Mouse (Mus musculus): Measurements from ENCODE around the gene Zic5.

DNA sequence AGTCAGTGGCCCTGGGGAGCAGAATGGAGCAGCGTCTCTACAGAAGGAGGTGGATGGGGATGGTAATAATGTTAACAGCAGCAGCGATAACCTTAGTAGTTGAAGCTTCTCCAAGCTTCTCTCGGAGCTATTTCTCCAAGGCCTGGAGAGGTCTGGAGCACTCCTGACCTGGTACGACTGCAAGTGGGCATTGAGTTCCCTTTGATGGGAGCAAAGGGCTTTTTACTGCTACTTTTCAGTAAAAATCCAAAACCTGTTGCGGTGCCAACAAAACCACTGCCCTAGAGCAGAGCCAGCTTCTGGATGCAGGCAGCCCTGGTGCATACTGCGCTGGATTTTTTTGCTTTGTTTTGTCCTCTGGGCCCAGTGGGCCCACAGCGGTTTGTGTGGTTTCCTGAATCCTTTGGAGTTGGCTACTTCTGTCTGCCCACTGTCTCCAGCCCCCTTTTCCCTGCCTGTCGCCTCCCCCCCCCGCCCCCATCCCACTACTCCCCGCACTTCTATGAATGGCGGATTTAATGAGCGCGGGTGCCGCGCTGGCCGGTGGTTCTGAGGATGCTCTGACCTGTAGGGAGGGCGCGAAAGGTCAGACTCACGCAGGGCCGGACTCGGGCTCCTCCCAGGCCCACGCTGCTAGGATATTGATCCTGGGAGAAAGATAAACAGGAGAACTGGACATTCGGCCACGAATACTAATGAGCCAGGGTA lies 19.5 kb upstream of the Zic5 start:
- no peak for TF ChIP-seq CTCF (IDR thresholded peaks at IDR 0.05; ENCODE audit: extremely low read depth, insufficient read depth, low read length)
- no peak for TF ChIP-seq POLR2A (IDR thresholded peaks at IDR 0.05; ENCODE audit: extremely low read depth, insufficient read depth, low read length)

Measured in cortical plate, adult 2 months (tissue).